Mouse (Mus musculus) MEL (cell line): ENCODE measurements around the gene Mfap2. TPM values are rescaled to one million over a fixed set of nuclear protein-coding genes. Genes with fewer than 3 reads are reported as not detected.

Experiments
- DNase-seq: peaks from one replicate; pipeline ENCODE4 v3.0.0; 2011; ENCODE audit warnings: low read depth, low spot score
- H3K27ac ChIP-seq: 2 replicates; pipeline ENCODE4 v1.5.1; 2012; ENCODE audit warnings: low read depth, mild to moderate bottlenecking, control low read depth, low read length, moderate library complexity; ENCODE audit not compliant: control insufficient read depth
- H3K27me3 ChIP-seq, 2 experiments: fragments of 150-350 bp in 1 of 2; sonication (generic) in 1 of 2; 2 replicates each; pipeline ENCODE4 v1.6.1; 2012; ENCODE audit warnings: low read length in 2 of 2, mild to moderate bottlenecking in 2 of 2, improper control_type of control experiment in 1 of 2, moderate library complexity in 1 of 2; ENCODE audit not compliant: insufficient read depth in 2 of 2, control insufficient read depth in 1 of 2
- H3K36me3 ChIP-seq, 2 experiments: 2 replicates each; pipeline ENCODE4 v1.6.1; 2012 to 2014; ENCODE audit warnings: low read length in 2 of 2, improper control_type of control experiment in 1 of 2, inconsistent platforms in 1 of 2, mild to moderate bottlenecking in 1 of 2; ENCODE audit not compliant: insufficient read depth in 2 of 2, control insufficient read depth in 1 of 2
- H3K4me1 ChIP-seq, 2 experiments: fragments of 150-350 bp in 1 of 2; sonication (generic) in 1 of 2; 2 replicates each; pipeline ENCODE4 v1.6.1; 2012; ENCODE audit warnings: low read length in 2 of 2, improper control_type of control experiment in 1 of 2, mild to moderate bottlenecking in 1 of 2; ENCODE audit not compliant: insufficient read depth in 2 of 2, control insufficient read depth in 1 of 2
- H3K4me3 ChIP-seq, 2 experiments: fragments of 150-350 bp in 1 of 2; sonication (generic) in 1 of 2; 2 replicates each; pipeline ENCODE4 v1.5.1; 2012; ENCODE audit warnings: low read depth in 2 of 2, low read length in 2 of 2, mild to moderate bottlenecking in 2 of 2, moderate library complexity in 2 of 2, control low read depth in 1 of 2, improper control_type of control experiment in 1 of 2; ENCODE audit not compliant: control insufficient read depth in 1 of 2, insufficient read depth in 1 of 2
- H3K79me2 ChIP-seq: 2 replicates; pipeline ENCODE4 v1.6.1; 2012; ENCODE audit warnings: mild to moderate bottlenecking, low read length, moderate library complexity; ENCODE audit not compliant: control insufficient read depth, poor library complexity, insufficient read depth
- H3K9ac ChIP-seq: 2 replicates; pipeline ENCODE4 v1.6.1; 2012; ENCODE audit warnings: low read depth, mild to moderate bottlenecking, control low read depth, low read length, moderate library complexity; ENCODE audit not compliant: control insufficient read depth, poor library complexity, severe bottlenecking
- H3K9me3 ChIP-seq: fragments of 150-350 bp; sonication (generic); replicated peaks from 2 replicates; pipeline ENCODE4 v1.6.1; 2012; ENCODE audit warnings: mild to moderate bottlenecking, low read length, improper control_type of control experiment, moderate library complexity; ENCODE audit not compliant: insufficient read depth
- CHD2 ChIP-seq: IDR thresholded peaks from 2 replicates; pipeline ENCODE4 v1.6.1; 2011; ENCODE audit warnings: low read length, improper control_type of control experiment
- ELF1 ChIP-seq: IDR thresholded peaks from 2 replicates; pipeline ENCODE4 v1.6.1; 2014; ENCODE audit warnings: low read depth, mild to moderate bottlenecking, inconsistent platforms, low read length, improper control_type of control experiment, moderate library complexity
- ETS1 ChIP-seq: IDR thresholded peaks from 2 replicates; pipeline ENCODE4 v1.6.1; 2012; ENCODE audit warnings: low read depth, mild to moderate bottlenecking, inconsistent platforms, low read length, improper control_type of control experiment, moderate library complexity
- GABPA ChIP-seq: IDR thresholded peaks from 2 replicates; pipeline ENCODE4 v1.6.1; 2012; ENCODE audit warnings: low read depth, mild to moderate bottlenecking, inconsistent platforms, low read length, improper control_type of control experiment, moderate library complexity
- GATA1 ChIP-seq: IDR thresholded peaks from 2 replicates; pipeline ENCODE4 v1.6.1; 2011; ENCODE audit warnings: low read depth, low read length, improper control_type of control experiment
- MAX ChIP-seq: IDR thresholded peaks from 2 replicates; pipeline ENCODE4 v1.6.1; 2011; ENCODE audit warnings: low read length, improper control_type of control experiment
- MEF2A ChIP-seq: IDR thresholded peaks from 2 replicates; pipeline ENCODE4 v1.6.1; 2014; ENCODE audit warnings: low read depth, mild to moderate bottlenecking, inconsistent platforms, low read length, improper control_type of control experiment; ENCODE audit not compliant: poor library complexity, insufficient replicate concordance, severe bottlenecking; ENCODE audit errors: extremely low read depth
- MXI1 ChIP-seq: IDR thresholded peaks from 2 replicates; pipeline ENCODE4 v1.6.1; 2011; ENCODE audit warnings: mild to moderate bottlenecking, low read depth, low read length, improper control_type of control experiment
- MYB ChIP-seq: IDR thresholded peaks from 2 replicates; pipeline ENCODE4 v1.6.1; 2011; ENCODE audit warnings: mild to moderate bottlenecking, low read depth, low read length, improper control_type of control experiment
- MYC ChIP-seq: IDR thresholded peaks from 2 replicates; pipeline ENCODE4 v1.6.1; 2011; ENCODE audit warnings: low read depth, mild to moderate bottlenecking, low read length, improper control_type of control experiment, moderate library complexity
- NRF1 ChIP-seq: IDR thresholded peaks from 2 replicates; pipeline ENCODE4 v1.6.1; 2014; ENCODE audit warnings: low read depth, mild to moderate bottlenecking, inconsistent platforms, low read length, improper control_type of control experiment, moderate library complexity; ENCODE audit not compliant: poor library complexity, insufficient read depth, severe bottlenecking
- POLR2A ChIP-seq, 2 experiments: IDR thresholded peaks; 2 replicates each; pipeline ENCODE4 v1.6.1; 2011 to 2012; ENCODE audit warnings: low read length in 2 of 2, mild to moderate bottlenecking in 2 of 2, control low read depth in 1 of 2, improper control_type of control experiment in 1 of 2, low read depth in 1 of 2, moderate library complexity in 1 of 2; ENCODE audit not compliant: control insufficient read depth in 1 of 2, insufficient read depth in 1 of 2, poor library complexity in 1 of 2
- POLR2AphosphoS2 ChIP-seq: IDR thresholded peaks from 2 replicates; pipeline ENCODE4 v1.6.1; 2011; ENCODE audit warnings: low read length, improper control_type of control experiment
- POLR2AphosphoS5 ChIP-seq: IDR thresholded peaks from 2 replicates; pipeline ENCODE4 v1.6.1; 2012; ENCODE audit warnings: low read depth, borderline replicate concordance, mild to moderate bottlenecking, inconsistent platforms, low read length, moderate library complexity, mixed read lengths
- RAD21 ChIP-seq: IDR thresholded peaks from 2 replicates; pipeline ENCODE4 v1.6.1; 2011; ENCODE audit warnings: mild to moderate bottlenecking, low read depth, low read length, improper control_type of control experiment
- RCOR1 ChIP-seq: IDR thresholded peaks from 2 replicates; pipeline ENCODE4 v1.6.1; 2012; ENCODE audit warnings: low read depth, mild to moderate bottlenecking, inconsistent platforms, low read length, improper control_type of control experiment
- TAL1 ChIP-seq: IDR thresholded peaks from 2 replicates; pipeline ENCODE4 v1.6.1; 2012; ENCODE audit warnings: mild to moderate bottlenecking, inconsistent platforms, low read length, moderate library complexity, mixed read lengths
- TBP ChIP-seq: IDR thresholded peaks from 2 replicates; pipeline ENCODE4 v1.8.0; 2011; ENCODE audit warnings: low read depth, low read length, improper control_type of control experiment
- TCF12 ChIP-seq: IDR thresholded peaks from 2 replicates; pipeline ENCODE4 v1.6.1; 2014; ENCODE audit warnings: low read depth, mild to moderate bottlenecking, inconsistent platforms, low read length, improper control_type of control experiment, moderate library complexity
- UBTF ChIP-seq: IDR thresholded peaks from 2 replicates; pipeline ENCODE4 v1.6.1; 2012; ENCODE audit warnings: low read depth, mild to moderate bottlenecking, inconsistent platforms, low read length, improper control_type of control experiment, moderate library complexity, borderline replicate concordance; ENCODE audit not compliant: insufficient read depth
- USF1 ChIP-seq: IDR thresholded peaks from 2 replicates; pipeline ENCODE4 v1.6.1; 2014; ENCODE audit warnings: low read depth, mild to moderate bottlenecking, inconsistent platforms, low read length, improper control_type of control experiment, moderate library complexity
- ZMIZ1 ChIP-seq: IDR thresholded peaks from 2 replicates; pipeline ENCODE4 v1.6.1; 2012; ENCODE audit warnings: low read depth, mild to moderate bottlenecking, inconsistent platforms, low read length, improper control_type of control experiment, moderate library complexity
- polyA plus RNA-seq, 2 experiments: library from polyadenylated mRNA; stranded (reverse) in 1 of 2; unstranded in 1 of 2; fragments of >175 nt in 1 of 2; fragments of >200 nt in 1 of 2; gene quantifications; 2 replicates each; pipeline versions ENCODE4 v1.2.1 to v1.2.4; 2012; ENCODE audit warnings: low replicate concordance in 2 of 2, low read depth in 1 of 2; ENCODE audit not compliant: insufficient read length in 2 of 2, insufficient read depth in 1 of 2, missing spikeins in 1 of 2
- total RNA-seq: library from RNA; depleted of rRNA; stranded (reverse); fragments of 300-350 nt; gene quantifications from 2 replicates; pipeline ENCODE4 v1.2.3, GENCODE M21; 2012

Gene Mfap2
- total and polyA plus RNA-seq, 3 experiments = not detected

DNA sequence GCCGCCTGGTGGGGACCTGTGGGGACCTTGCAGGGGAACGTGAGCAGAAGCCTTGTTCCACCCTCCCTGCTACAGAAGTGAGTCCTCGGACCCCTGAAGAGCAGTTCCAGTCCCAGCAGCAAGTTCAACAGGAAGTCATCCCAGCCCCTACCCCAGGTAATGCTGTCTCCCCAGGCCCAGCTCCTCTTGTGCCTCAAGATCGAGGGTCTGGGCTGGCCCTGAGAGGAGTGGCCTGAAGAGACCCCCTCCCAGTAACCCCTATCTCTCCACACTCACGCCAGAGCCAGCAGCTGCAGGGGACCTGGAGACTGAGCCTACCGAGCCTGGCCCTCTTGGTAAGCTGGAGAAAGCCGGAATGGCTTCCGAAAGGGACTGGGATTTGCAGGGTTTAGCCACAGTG is 3.9 kb downstream of the Mfap2 start:
- Histone ChIP-seq H3K79me2 (no peaks in the 10 kb centered on the region), H3K4me3 (no peak overlapping the region)
- TF ChIP-seq MYC (no peak), GATA1 (no peak), POLR2A (IDR thresholded peaks at IDR 0.05; ENCODE audit: control insufficient read depth in 1 of 2, insufficient read depth in 1 of 2, low read depth in 1 of 2, low read length in 2 of 2, poor library complexity in 1 of 2) (no peak), CHD2 (no peak), TCF12 (no peak), RAD21 (no peak), NRF1 (no peak), ETS1 (no peak), TAL1 (no peak), USF1 (no peak), POLR2AphosphoS5 (no peak)

GRCm38 (mm10) chr4:141014856-141015255 is 4.6 kb downstream of the Mfap2 start:
- Histone ChIP-seq H3K27me3 (no peaks in the 10 kb centered on the region), H3K9me3 (no peaks in the 10 kb centered on the region)
- TF ChIP-seq RCOR1 = no peak
- no peak for TF ChIP-seq GABPA
- no peak for TF ChIP-seq UBTF
- TF ChIP-seq POLR2A (IDR thresholded peaks at IDR 0.05; ENCODE audit: control insufficient read depth in 1 of 2, insufficient read depth in 1 of 2, low read depth in 1 of 2, low read length in 2 of 2, poor library complexity in 1 of 2) = no peak
- no peak for TF ChIP-seq TBP
- no peak for TF ChIP-seq ELF1
- no peak for TF ChIP-seq USF1
- TF ChIP-seq POLR2AphosphoS2 = no peak
- TF ChIP-seq MAX = no peak
- TF ChIP-seq MXI1 = no peak
- no peak for TF ChIP-seq MEF2A
- TF ChIP-seq MYB = no peak
- TF ChIP-seq ZMIZ1 = no peak
- TF ChIP-seq POLR2AphosphoS5 = no peak

More for the DNA sequence above, 3.9 kb downstream of the Mfap2 start:
- Histone ChIP-seq H3K36me3 (no peaks in the 10 kb centered on the region), H3K9me3 (no peaks in the 10 kb centered on the region), H3K4me1 (no peaks in the 10 kb centered on the region), H3K27me3 (no peaks in the 10 kb centered on the region), H3K27ac (no peak overlapping the region), H3K9ac (no peak overlapping the region)
- DNase-seq = no peak

More at GRCm38 (mm10) chr4:141014856-141015255, 4.6 kb downstream of the Mfap2 start:
- no peak for DNase-seq
- Histone ChIP-seq H3K27ac (no peak overlapping the region), H3K4me3 (no peak overlapping the region), H3K36me3 (no peaks in the 10 kb centered on the region), H3K9ac (no peak overlapping the region), H3K79me2 (no peaks in the 10 kb centered on the region), H3K4me1 (no peaks in the 10 kb centered on the region)
